Mouse (Mus musculus): ENCODE measurements at regions not wholly inside any gene's neighbourhood (a gene's known extent, or its start where the extent isn't known, plus 50 kb on each side); places are given as distances from the start of the nearest gene placed in this dataset.

GRCm38 (mm10) chr12:25883771-25884171, 531.3 kb downstream of the Rnf144a start:
- DNase-seq (ENCODE audit: low spot score) (no peak), ATAC-seq (ENCODE audit: insufficient read depth, low FRiP score, low TSS enrichment) (no peak)
- no peaks in the 10 kb centered on the region for H3K27me3 ChIP-seq (ENCODE audit: control insufficient read depth, insufficient read depth, low read length)
- H3K9ac ChIP-seq (ENCODE audit: low read length) = no peak overlapping the region
- WGBS = 85% methylated on average over 5 of the region's 5 CpGs
- H3K4me1 ChIP-seq (ENCODE audit: control insufficient read depth, insufficient read depth, low read length) = no peaks in the 10 kb centered on the region
- H3K36me3 ChIP-seq (ENCODE audit: control insufficient read depth, insufficient read depth, low read length) = no peaks in the 10 kb centered on the region
- H3K4me2 ChIP-seq (ENCODE audit: low read depth) = no peak overlapping the region
- H3K4me3 ChIP-seq (ENCODE audit: low read depth, low read length) = no peak overlapping the region
- no peak overlapping the region for H3K27ac ChIP-seq (ENCODE audit: low read depth, low read length)
- H3K9me3 ChIP-seq (ENCODE audit: control insufficient read depth, low read length) = no peaks in the 10 kb centered on the region

GRCm38 (mm10) chr12:25871816-25872215, 543.2 kb downstream of the Rnf144a start:
- DNase-seq (ENCODE audit: low spot score) (no peak), ATAC-seq (ENCODE audit: insufficient read depth, low FRiP score, low TSS enrichment) (no peak)
- Histone ChIP-seq H3K4me3 (ENCODE audit: low read depth, low read length) (no peak overlapping the region), H3K36me3 (ENCODE audit: control insufficient read depth, insufficient read depth, low read length) (no peaks in the 10 kb centered on the region), H3K4me1 (ENCODE audit: control insufficient read depth, insufficient read depth, low read length) (no peaks in the 10 kb centered on the region; the same call in 1 of the 2 replicates), H3K27ac (ENCODE audit: low read depth, low read length) (no peak overlapping the region), H3K9me3 (ENCODE audit: control insufficient read depth, low read length) (no peaks in the 10 kb centered on the region), H3K27me3 (ENCODE audit: control insufficient read depth, insufficient read depth, low read length) (no peaks in the 10 kb centered on the region), H3K9ac (ENCODE audit: low read length) (no peak overlapping the region), H3K4me2 (ENCODE audit: low read depth) (no peak overlapping the region)
- 95% methylated on average over 4 of the region's 4 CpGs for WGBS

GRCm38 (mm10) chr12:25871001-25871461, 544.0 kb downstream of the Rnf144a start:
- H3K9me3 ChIP-seq (ENCODE audit: control insufficient read depth, low read length) = no peaks in the 10 kb centered on the region
- no peaks in the 10 kb centered on the region for H3K36me3 ChIP-seq (ENCODE audit: control insufficient read depth, insufficient read depth, low read length)
- ATAC-seq (ENCODE audit: insufficient read depth, low FRiP score, low TSS enrichment) = peak; percentile 50; the same call in 1 of the 2 replicates
- peak; percentile 24 for DNase-seq (ENCODE audit: low spot score)
- H3K27ac ChIP-seq (ENCODE audit: low read depth, low read length) = no peak overlapping the region
- H3K4me1 ChIP-seq (ENCODE audit: control insufficient read depth, insufficient read depth, low read length) = no peaks in the 10 kb centered on the region; the same call in 1 of the 2 replicates
- WGBS = 42% methylated on average over 11 of the region's 11 CpGs
- H3K4me2 ChIP-seq (ENCODE audit: low read depth) = no peak overlapping the region
- H3K4me3 ChIP-seq (ENCODE audit: low read depth, low read length) = no peak overlapping the region
- H3K9ac ChIP-seq (ENCODE audit: low read length) = no peak overlapping the region
- no peaks in the 10 kb centered on the region for H3K27me3 ChIP-seq (ENCODE audit: control insufficient read depth, insufficient read depth, low read length)

GRCm38 (mm10) chr12:25869846-25870245, 545.2 kb downstream of the Rnf144a start:
- Histone ChIP-seq H3K27me3 (ENCODE audit: control insufficient read depth, insufficient read depth, low read length) (no peaks in the 10 kb centered on the region), H3K36me3 (ENCODE audit: control insufficient read depth, insufficient read depth, low read length) (no peaks in the 10 kb centered on the region), H3K4me2 (ENCODE audit: low read depth) (no peak overlapping the region), H3K9ac (ENCODE audit: low read length) (no peak overlapping the region), H3K4me3 (ENCODE audit: low read depth, low read length) (no peak overlapping the region), H3K27ac (ENCODE audit: low read depth, low read length) (no peak overlapping the region), H3K9me3 (ENCODE audit: control insufficient read depth, low read length) (no peaks in the 10 kb centered on the region), H3K4me1 (ENCODE audit: control insufficient read depth, insufficient read depth, low read length) (no peaks in the 10 kb centered on the region; the same call in 1 of the 2 replicates)
- no peak for ATAC-seq (ENCODE audit: insufficient read depth, low FRiP score, low TSS enrichment)
- DNase-seq (ENCODE audit: low spot score) = no peak

- H3K27ac ChIP-seq (ENCODE audit: low read depth, low read length) = no peak overlapping the region
Measured at GRCm38 (mm10) chr12:25865063-25865462, 550.0 kb downstream of the Rnf144a start.

GRCm38 (mm10) chr12:25864113-25864852, 550.8 kb downstream of the Rnf144a start:
- ATAC-seq (ENCODE audit: insufficient read depth, low FRiP score, low TSS enrichment) (no peak), DNase-seq (ENCODE audit: low spot score) (peak; percentile 37)
- no peak overlapping the region for H3K9ac ChIP-seq (ENCODE audit: low read length)
- no peaks in the 10 kb centered on the region for H3K9me3 ChIP-seq (ENCODE audit: control insufficient read depth, low read length)
- no peak overlapping the region for H3K27ac ChIP-seq (ENCODE audit: low read depth, low read length)
- WGBS = 71% methylated on average over 7 of the region's 7 CpGs
- no peak overlapping the region for H3K4me3 ChIP-seq (ENCODE audit: low read depth, low read length)
- no peaks in the 10 kb centered on the region for H3K4me1 ChIP-seq (ENCODE audit: control insufficient read depth, insufficient read depth, low read length)
- H3K4me2 ChIP-seq (ENCODE audit: low read depth) = no peak overlapping the region
- no peaks in the 10 kb centered on the region for H3K36me3 ChIP-seq (ENCODE audit: control insufficient read depth, insufficient read depth, low read length)
- H3K27me3 ChIP-seq (ENCODE audit: control insufficient read depth, insufficient read depth, low read length) = no peaks in the 10 kb centered on the region

More at GRCm38 (mm10) chr12:25865063-25865462, 550.0 kb downstream of the Rnf144a start:
- Histone ChIP-seq H3K4me2 (ENCODE audit: low read depth) (no peak overlapping the region), H3K4me3 (ENCODE audit: low read depth, low read length) (no peak overlapping the region), H3K9me3 (ENCODE audit: control insufficient read depth, low read length) (no peaks in the 10 kb centered on the region), H3K9ac (ENCODE audit: low read length) (no peak overlapping the region), H3K36me3 (ENCODE audit: control insufficient read depth, insufficient read depth, low read length) (no peaks in the 10 kb centered on the region), H3K27me3 (ENCODE audit: control insufficient read depth, insufficient read depth, low read length) (no peaks in the 10 kb centered on the region), H3K4me1 (ENCODE audit: control insufficient read depth, insufficient read depth, low read length) (no peaks in the 10 kb centered on the region)
- no peak for ATAC-seq (ENCODE audit: insufficient read depth, low FRiP score, low TSS enrichment)
- WGBS = 93% methylated on average over 3 of the region's 3 CpGs
- DNase-seq (ENCODE audit: low spot score) = no peak

GRCm38 (mm10) chr12:25861100-25861499, 554.0 kb downstream of the Rnf144a start:
- H3K9me3 ChIP-seq (ENCODE audit: control insufficient read depth, low read length) = no peaks in the 10 kb centered on the region
- ATAC-seq (ENCODE audit: insufficient read depth, low FRiP score, low TSS enrichment) (no peak), DNase-seq (ENCODE audit: low spot score) (no peak)
- no peaks in the 10 kb centered on the region for H3K36me3 ChIP-seq (ENCODE audit: control insufficient read depth, insufficient read depth, low read length)
- no peak overlapping the region for H3K4me3 ChIP-seq (ENCODE audit: low read depth, low read length)
- no peak overlapping the region for H3K27ac ChIP-seq (ENCODE audit: low read depth, low read length)
- WGBS = 86% methylated on average over 3 of the region's 3 CpGs
- H3K4me2 ChIP-seq (ENCODE audit: low read depth) = no peak overlapping the region
- H3K9ac ChIP-seq (ENCODE audit: low read length) = no peak overlapping the region
- no peaks in the 10 kb centered on the region for H3K27me3 ChIP-seq (ENCODE audit: control insufficient read depth, insufficient read depth, low read length)
- no peaks in the 10 kb centered on the region for H3K4me1 ChIP-seq (ENCODE audit: control insufficient read depth, insufficient read depth, low read length)

GRCm38 (mm10) chr12:25858397-25858796, 556.7 kb downstream of the Rnf144a start:
- H3K9me3 ChIP-seq (ENCODE audit: control insufficient read depth, low read length) = no peaks in the 10 kb centered on the region
- no peak overlapping the region for H3K9ac ChIP-seq (ENCODE audit: low read length)
- WGBS = 87% methylated on average over 6 of the region's 6 CpGs
- H3K4me1 ChIP-seq (ENCODE audit: control insufficient read depth, insufficient read depth, low read length) = no peaks in the 10 kb centered on the region
- H3K4me3 ChIP-seq (ENCODE audit: low read depth, low read length) = no peak overlapping the region
- no peaks in the 10 kb centered on the region for H3K36me3 ChIP-seq (ENCODE audit: control insufficient read depth, insufficient read depth, low read length)
- no peak overlapping the region for H3K4me2 ChIP-seq (ENCODE audit: low read depth)
- DNase-seq (ENCODE audit: low spot score) = no peak
- no peak for ATAC-seq (ENCODE audit: insufficient read depth, low FRiP score, low TSS enrichment)
- H3K27ac ChIP-seq (ENCODE audit: low read depth, low read length) = no peak overlapping the region
- H3K27me3 ChIP-seq (ENCODE audit: control insufficient read depth, insufficient read depth, low read length) = no peaks in the 10 kb centered on the region

GRCm38 (mm10) chr12:25830057-25830456, 585.0 kb downstream of the Rnf144a start:
- DNase-seq (ENCODE audit: low spot score) = no peak
- no peaks in the 10 kb centered on the region for H3K4me1 ChIP-seq (ENCODE audit: control insufficient read depth, insufficient read depth, low read length)
- H3K27me3 ChIP-seq (ENCODE audit: control insufficient read depth, insufficient read depth, low read length) = no peaks in the 10 kb centered on the region
- H3K27ac ChIP-seq (ENCODE audit: low read depth, low read length) = no peak overlapping the region
- H3K36me3 ChIP-seq (ENCODE audit: control insufficient read depth, insufficient read depth, low read length) = no peaks in the 10 kb centered on the region
- H3K9me3 ChIP-seq (ENCODE audit: control insufficient read depth, low read length) = no peaks in the 10 kb centered on the region
- no peak overlapping the region for H3K4me2 ChIP-seq (ENCODE audit: low read depth)
- H3K9ac ChIP-seq (ENCODE audit: low read length) = no peak overlapping the region
- no peak for ATAC-seq (ENCODE audit: insufficient read depth, low FRiP score, low TSS enrichment)
- H3K4me3 ChIP-seq (ENCODE audit: low read depth, low read length) = no peak overlapping the region
- 74% methylated on average over 7 of the region's 7 CpGs for WGBS
